Mouse (Mus musculus): Measurements from ENCODE around the gene Gm11492. TPM values are rescaled to one million over a fixed set of nuclear protein-coding genes. Genes with fewer than 3 reads are reported as not detected.

Gm11492 gene
- polyA plus RNA-seq, 1 experiment = not detected

DNA sequence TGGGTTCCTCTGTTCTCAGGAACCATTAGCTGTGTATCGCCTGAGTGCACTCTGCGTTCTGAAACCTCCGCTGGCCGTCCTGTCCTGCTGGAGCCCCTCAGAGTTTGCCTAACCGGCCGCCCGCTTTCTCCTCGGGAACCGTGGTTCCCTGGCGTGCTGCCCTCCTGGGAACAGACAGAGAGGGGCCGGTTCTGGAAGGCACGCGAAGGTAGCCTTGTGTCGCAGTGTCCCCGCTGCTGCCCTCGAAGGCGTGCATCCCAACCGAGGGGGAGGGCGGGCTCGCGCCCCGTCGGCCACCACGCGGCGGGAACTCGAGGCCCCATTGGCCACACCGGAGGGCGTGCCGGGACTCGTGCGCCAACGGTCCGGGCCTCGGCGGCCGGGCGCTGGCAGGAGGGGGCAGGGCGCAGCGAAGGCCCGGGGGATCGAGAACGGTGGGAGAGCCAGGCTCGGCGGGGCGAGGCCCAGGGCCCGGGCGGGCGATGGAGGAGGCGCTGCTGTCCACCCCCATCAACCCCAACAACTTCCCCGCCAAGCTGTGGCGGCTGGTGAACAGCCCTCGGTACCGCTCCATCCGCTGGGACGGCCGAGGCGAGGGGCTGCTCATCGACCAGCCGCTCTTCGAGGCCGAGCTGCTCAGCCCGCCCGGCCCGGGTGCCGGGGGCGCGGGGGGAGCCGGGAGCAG, 50.5 kb downstream of the Gm11492 start, which contains the start of gene Hsf5:
Gene Hsf5 (plus strand): TSS at position 375 of the 685 bp plus-strand sequence.
- H3K36me3 ChIP-seq (replicated peaks; ENCODE audit: low read length) = peaks cover 88% of the 10 kb centered on the region
- peaks cover 8% of the 10 kb centered on the region for H3K4me1 ChIP-seq
- no peak for TF ChIP-seq GATA1 (IDR thresholded peaks at IDR 0.05; ENCODE audit: borderline replicate concordance, low read length)
- no peak for TF ChIP-seq FLI1 (IDR thresholded peaks at IDR 0.05; ENCODE audit: low read length)
- no peak within 1 kb of the TSS for H3K4me3 ChIP-seq (replicated peaks)
- 0 out of 2 replicates have a peak, but pooled peaks cover 3% of the 10 kb centered on the region for H3K9me3 ChIP-seq
- no peaks in the 10 kb centered on the region for H3K27me3 ChIP-seq (replicated peaks)

DNA sequence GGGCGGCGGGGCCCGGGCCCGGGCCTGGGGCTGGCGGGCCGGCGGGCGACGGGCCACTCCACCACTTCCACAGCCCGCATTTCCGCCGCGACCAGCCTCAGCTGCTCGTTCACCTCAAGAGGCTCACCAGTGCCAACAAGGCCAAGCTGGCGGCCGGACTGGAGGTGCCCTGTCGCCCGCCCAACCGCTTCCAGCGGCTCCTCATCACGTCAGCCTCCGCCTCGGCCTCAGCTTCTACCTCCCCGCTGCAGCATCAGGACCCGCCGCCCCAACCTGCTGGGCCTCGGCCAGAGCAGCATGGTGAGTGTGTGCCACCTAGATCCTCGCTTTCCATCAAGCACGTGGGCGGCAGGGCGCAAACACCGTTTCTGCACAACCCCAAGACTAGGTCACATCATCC, 51.2 kb downstream of the Gm11492 start:
- Histone ChIP-seq H3K4me1 (peaks cover 4% of the 10 kb centered on the region), H3K27me3 (replicated peaks) (no peaks in the 10 kb centered on the region), H3K36me3 (replicated peaks; ENCODE audit: low read length) (peaks cover 88% of the 10 kb centered on the region), H3K9me3 (0 out of 2 replicates have a peak, but pooled peaks cover 3% of the 10 kb centered on the region), H3K4me3 (replicated peaks) (no peak overlapping the region)
- TF ChIP-seq FLI1 (IDR thresholded peaks at IDR 0.05; ENCODE audit: low read length) (no peak), GATA1 (IDR thresholded peaks at IDR 0.05; ENCODE audit: borderline replicate concordance, low read length) (no peak)

Other genes starting within 250 kb of the Gm11492 start
- gene Ppm1e, start 207.6 kb upstream of the Gm11492 start, polyA plus RNA-seq (2012; ENCODE audit: insufficient read depth, low replicate concordance) = 0.32 TPM in 1 of 2 replicates, not detected in the other
- 0.22 TPM in 1 of 2 replicates, not detected in the other for gene Rad51c, start 161.7 kb upstream of the Gm11492 start, polyA plus RNA-seq (2012; ENCODE audit: insufficient read depth, low replicate concordance)
- gene Tex14, start 161.6 kb upstream of the Gm11492 start, polyA plus RNA-seq (2012; ENCODE audit: insufficient read depth, low replicate concordance) = not detected in 2 replicates
- not detected in 2 replicates for gene Sept4, start 2.2 kb downstream of the Gm11492 start, polyA plus RNA-seq (2012; ENCODE audit: insufficient read depth, low replicate concordance)
- 4.6 and 7.0 TPM in 2 replicates for gene Mtmr4, start 25.5 kb downstream of the Gm11492 start, polyA plus RNA-seq (2012; ENCODE audit: insufficient read depth, low replicate concordance)
- gene Hsf5, start 50.5 kb downstream of the Gm11492 start, polyA plus RNA-seq (2012; ENCODE audit: insufficient read depth, low replicate concordance) = not detected in 2 replicates
- gene Rnf43, start 96.1 kb downstream of the Gm11492 start, polyA plus RNA-seq (2012; ENCODE audit: insufficient read depth, low replicate concordance) = 1.0 and 2.7 TPM in 2 replicates
- 5.6 and 15.5 TPM in 2 replicates for gene Supt4a, start 170.9 kb downstream of the Gm11492 start, polyA plus RNA-seq (2012; ENCODE audit: insufficient read depth, low replicate concordance)
- 12.9 and 13.9 TPM in 2 replicates for gene Tspoap1, start 193.9 kb downstream of the Gm11492 start, polyA plus RNA-seq (2012; ENCODE audit: insufficient read depth, low replicate concordance)
- 30.8 and 297 TPM in 2 replicates for gene Mpo, start 226.9 kb downstream of the Gm11492 start, polyA plus RNA-seq (2012; ENCODE audit: insufficient read depth, low replicate concordance)